Mouse (Mus musculus) hindbrain, embryonic 14.5 days (tissue): ENCODE measurements around the gene U2surp. TPM values are rescaled to one million over a fixed set of nuclear protein-coding genes. Genes with fewer than 3 reads are reported as not detected.
A peak's percentile ranks its signal among the peaks of the same experiment; 100 is the strongest.

Experiments
- ATAC-seq: fragments of 200-750 bp; cut with Nextera tagmentation; 2 replicates; pipeline ENCODE4 v1.8.0; 2017; ENCODE audit warnings: moderate number of reproducible peaks, mild to moderate bottlenecking, moderate TSS enrichment, moderate library complexity; ENCODE audit not compliant: low FRiP score
- DNase-seq: peaks from one replicate; pipeline ENCODE4 v3.0.0-alpha.2; 2015; ENCODE audit warnings: low spot score
- H3K27ac ChIP-seq: fragments of 300-500 bp; sonication (generic); 2 replicates; pipeline ENCODE4 v1.5.1; 2014; ENCODE audit warnings: mild to moderate bottlenecking, moderate library complexity
- H3K27me3 ChIP-seq: fragments of 300-500 bp; sonication (generic); 2 replicates; pipeline ENCODE4 v1.6.1; 2014; ENCODE audit warnings: mild to moderate bottlenecking, low read length, mixed read lengths; ENCODE audit not compliant: control insufficient read depth, insufficient read depth
- H3K36me3 ChIP-seq: fragments of 300-500 bp; sonication (generic); replicated peaks from 2 replicates; pipeline ENCODE4 v1.6.1; 2014; ENCODE audit not compliant: control insufficient read depth, insufficient read depth
- H3K4me1 ChIP-seq: fragments of 300-500 bp; sonication (generic); replicated peaks from 2 replicates; pipeline ENCODE4 v1.6.1; 2014; ENCODE audit warnings: antibody characterized with exemption, low read length, mixed read lengths; ENCODE audit not compliant: control insufficient read depth, insufficient read depth
- H3K4me2 ChIP-seq: fragments of 300-500 bp; sonication (generic); replicated peaks from 2 replicates; pipeline ENCODE4 v1.6.1; 2014; ENCODE audit warnings: mild to moderate bottlenecking, moderate library complexity
- H3K4me3 ChIP-seq: fragments of 300-500 bp; sonication (generic); replicated peaks from 2 replicates; pipeline ENCODE4 v1.5.1; 2014; ENCODE audit warnings: mild to moderate bottlenecking, low read length
- H3K9ac ChIP-seq: fragments of 300-500 bp; sonication (generic); 2 replicates; pipeline ENCODE4 v1.6.1; 2014
- H3K9me3 ChIP-seq: fragments of 300-500 bp; sonication (generic); 2 replicates; pipeline ENCODE4 v1.6.1; 2016; ENCODE audit warnings: low read length; ENCODE audit not compliant: control insufficient read depth
- WGBS: fragments of 180-500 bp; shearing (Covaris S2); extraction: QIAGEN DNeasy Blood & Tissue Kit; methylation state at CpG from one replicate; pipeline ENCODE4 v1.1.7; 2014; 5-methylcytosine and 5-hydroxymethylcytosine counted together
- polyA plus RNA-seq: library from polyadenylated mRNA; unstranded; fragments of >200 nt; fragmentation: Nextera tagmentation; extraction: Ambion mirVana; gene quantifications from 2 replicates; pipeline ENCODE4 v1.2.1, GENCODE M21; 2014

U2surp gene
- polyA plus RNA-seq, result 117 and 119 TPM in 2 replicates

GRCm38 (mm10) chr9:95511472-95512330, at the start of gene U2surp:
Gene U2surp (minus strand): TSS chr9:95511996.
- peak within 1 kb of the TSS; percentile 92 for H3K27ac ChIP-seq
- under 1% methylated on average over 74 of the region's 74 CpGs for WGBS
- H3K27me3 ChIP-seq, result no peaks in the 10 kb centered on the region
- peak; percentile 98 for DNase-seq
- no peaks in the 10 kb centered on the region for H3K36me3 ChIP-seq
- peak within 1 kb of the TSS; percentile 91 for H3K4me2 ChIP-seq
- peak; percentile 96 for ATAC-seq
- peak within 1 kb of the TSS; percentile 85 for H3K9ac ChIP-seq
- no peaks in the 10 kb centered on the region for H3K9me3 ChIP-seq
- H3K4me1 ChIP-seq, result peaks cover 15% of the 10 kb centered on the region
- H3K4me3 ChIP-seq, result peak within 1 kb of the TSS; percentile 77

GRCm38 (mm10) chr9:95559936-95560735, 48.3 kb upstream of the U2surp start:
- Histone ChIP-seq H3K9ac (peak overlapping the region; percentile 81), H3K4me2 (peak overlapping the region; percentile 84), H3K4me3 (peak overlapping the region; percentile 71), H3K36me3 (no peaks in the 10 kb centered on the region), H3K4me1 (peaks cover 31% of the 10 kb centered on the region), H3K27ac (peak overlapping the region; percentile 79), H3K9me3 (no peaks in the 10 kb centered on the region), H3K27me3 (peaks cover 43% of the 10 kb centered on the region)
- peak; percentile 80 for ATAC-seq
- WGBS, result 13% methylated on average over 75 of the region's 78 CpGs
- DNase-seq, result peak; percentile 65

GRCm38 (mm10) chr9:95559059-95559935, 47.5 kb upstream of the U2surp start, which contains the start of gene Paqr9:
Gene Paqr9 (plus strand): TSS chr9:95559657.
- ATAC-seq, result peak; percentile 70
- H3K27me3 ChIP-seq, result peaks cover 43% of the 10 kb centered on the region
- peaks cover 31% of the 10 kb centered on the region for H3K4me1 ChIP-seq
- peak; percentile 66 for DNase-seq
- H3K36me3 ChIP-seq, result no peaks in the 10 kb centered on the region
- WGBS, result under 1% methylated on average over 68 of the region's 118 CpGs
- peak within 1 kb of the TSS; percentile 79 for H3K27ac ChIP-seq
- peak within 1 kb of the TSS; percentile 81 for H3K9ac ChIP-seq
- H3K9me3 ChIP-seq, result no peaks in the 10 kb centered on the region
- H3K4me2 ChIP-seq, result peak within 1 kb of the TSS; percentile 84
- H3K4me3 ChIP-seq, result peak within 1 kb of the TSS; percentile 71

- WGBS, result 8% methylated on average over 11 of the region's 11 CpGs
Observed at GRCm38 (mm10) chr9:95558726-95559058, 46.9 kb upstream of the U2surp start.

GRCm38 (mm10) chr9:95557722-95558121, 45.9 kb upstream of the U2surp start:
- H3K4me2 ChIP-seq, result no peak overlapping the region
- ATAC-seq (no peak), DNase-seq (no peak)
- H3K36me3 ChIP-seq, result no peaks in the 10 kb centered on the region
- H3K27me3 ChIP-seq, result peaks cover 43% of the 10 kb centered on the region
- H3K27ac ChIP-seq, result no peak overlapping the region
- WGBS, result 71% methylated on average over 6 of the region's 6 CpGs
- no peak overlapping the region for H3K9ac ChIP-seq
- no peaks in the 10 kb centered on the region for H3K9me3 ChIP-seq
- H3K4me1 ChIP-seq, result peaks cover 28% of the 10 kb centered on the region
- H3K4me3 ChIP-seq, result no peak overlapping the region

More at GRCm38 (mm10) chr9:95558726-95559058, 46.9 kb upstream of the U2surp start:
- H3K36me3 ChIP-seq, result no peaks in the 10 kb centered on the region
- peak overlapping the region; percentile 84 for H3K4me2 ChIP-seq
- peak overlapping the region; percentile 79 for H3K27ac ChIP-seq
- H3K27me3 ChIP-seq, result peaks cover 43% of the 10 kb centered on the region
- no peak for ATAC-seq
- DNase-seq, result no peak
- peak overlapping the region; percentile 71 for H3K4me3 ChIP-seq
- H3K9ac ChIP-seq, result peak overlapping the region; percentile 81
- H3K9me3 ChIP-seq, result no peaks in the 10 kb centered on the region
- peaks cover 31% of the 10 kb centered on the region for H3K4me1 ChIP-seq

- ATAC-seq, result no peak
- H3K9ac ChIP-seq, result no peak overlapping the region
- no peak for DNase-seq
- H3K4me2 ChIP-seq, result no peak overlapping the region
- H3K27me3 ChIP-seq, result peaks cover 32% of the 10 kb centered on the region
- no peak overlapping the region for H3K4me3 ChIP-seq
- H3K27ac ChIP-seq, result no peak overlapping the region
- H3K36me3 ChIP-seq, result no peaks in the 10 kb centered on the region
- H3K9me3 ChIP-seq, result no peaks in the 10 kb centered on the region
- 91% methylated on average over 4 of the region's 4 CpGs for WGBS
- H3K4me1 ChIP-seq, result peaks cover 14% of the 10 kb centered on the region; the same call in 1 of the 2 replicates
Observed at GRCm38 (mm10) chr9:95556067-95556512, 44.3 kb upstream of the U2surp start.

GRCm38 (mm10) chr9:95555233-95555740, 43.5 kb upstream of the U2surp start:
- Histone ChIP-seq H3K27ac (no peak overlapping the region), H3K9ac (no peak overlapping the region), H3K9me3 (no peaks in the 10 kb centered on the region), H3K4me2 (no peak overlapping the region), H3K27me3 (peaks cover 24% of the 10 kb centered on the region), H3K36me3 (no peaks in the 10 kb centered on the region), H3K4me1 (peaks cover 8% of the 10 kb centered on the region; the same call in 1 of the 2 replicates), H3K4me3 (no peak overlapping the region)
- no peak for ATAC-seq
- WGBS, result 74% methylated on average over 5 of the region's 5 CpGs
- no peak for DNase-seq
